Comparison of ENCODE assay signal across 15 mouse cellular contexts in the genomic region with DNA sequence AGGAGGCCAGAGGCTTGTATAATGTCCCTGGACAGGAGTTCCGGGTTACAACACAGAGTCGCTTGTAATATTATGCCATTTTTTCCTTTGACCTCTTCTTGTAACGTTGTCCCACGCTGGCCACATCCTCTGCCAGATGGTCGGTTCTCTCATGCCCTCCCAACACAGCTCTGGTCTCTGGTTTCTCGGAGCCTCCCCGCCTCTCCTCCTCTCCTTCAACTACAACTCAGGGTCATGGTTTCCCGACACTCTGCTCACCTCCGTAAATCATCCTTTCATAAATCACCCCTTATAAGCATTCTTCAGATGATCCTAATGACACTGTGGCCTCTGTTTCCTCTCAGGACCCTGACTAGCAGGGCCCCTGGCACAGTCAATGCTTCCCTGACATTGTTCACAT.
"Had no signal": no experiment of that assay in that cellular context is flagged by ENCODE, and none has a peak within 500 bp of the region (broad histone marks: within the 10 kb centered on the region; RNA-seq: fewer than 3 reads in every experiment).

No protein-coding gene starts in this region.

- H3K27me3 ChIP-seq: limb, embryonic 13.5 days; liver, embryonic 12.5 days; liver, embryonic 15.5 days; lung, embryonic 15.5 days; megakaryocyte, embryonic 14.5 days had no signal

- H3K4me1 ChIP-seq: liver, embryonic 15.5 days; lung, embryonic 15.5 days had no signal

- H3K9ac ChIP-seq: limb, embryonic 13.5 days; liver, embryonic 12.5 days; liver, embryonic 15.5 days; lung, embryonic 15.5 days had no signal

- H3K4me3 ChIP-seq: limb, embryonic 10.5 days; limb, embryonic 13.5 days; liver, embryonic 12.5 days; liver, embryonic 15.5 days; lung, embryonic 15.5 days; megakaryocyte, embryonic 14.5 days had no signal

- DNase-seq: liver; lung, adult 18-20 months; lung, postnatal 10 days; lung, postnatal 36 days; midbrain, embryonic 14.5 days; thymus, adult 18-20 months; thymus, postnatal 36 days had no signal

- H3K36me3 ChIP-seq: limb, embryonic 13.5 days; liver, embryonic 12.5 days; liver, embryonic 15.5 days; lung, embryonic 15.5 days had no signal

- H3K4me2 ChIP-seq: limb, embryonic 13.5 days; liver, embryonic 12.5 days; liver, embryonic 15.5 days; lung, embryonic 15.5 days; midbrain, embryonic 11.5 days had no signal

- H3K9me3 ChIP-seq: limb, embryonic 10.5 days; limb, embryonic 13.5 days; liver, embryonic 12.5 days; liver, embryonic 15.5 days; lung, embryonic 15.5 days; megakaryocyte, embryonic 14.5 days had no signal

- H3K27ac ChIP-seq: limb, embryonic 10.5 days; limb, embryonic 13.5 days; liver, embryonic 12.5 days; liver, embryonic 15.5 days; lung, embryonic 15.5 days had no signal

- ATAC-seq: intestine, postnatal 0 days; liver, embryonic 12.5 days had no signal
